Mouse (Mus musculus): Measurements from ENCODE around the gene Fam71e2. TPM values are rescaled to one million over a fixed set of nuclear protein-coding genes. Genes with fewer than 3 reads are reported as not detected.
A peak's percentile ranks its signal among the peaks of the same experiment; 100 is the strongest.
"Not testable (repeated sequence)": the region's sequence is repeated elsewhere in the genome, so short reads cannot be mapped to it uniquely, and the experiment has no call there.

Fam71e2 gene
- not detected in 2 replicates for polyA plus RNA-seq (2012; rRNA removed)

DNA sequence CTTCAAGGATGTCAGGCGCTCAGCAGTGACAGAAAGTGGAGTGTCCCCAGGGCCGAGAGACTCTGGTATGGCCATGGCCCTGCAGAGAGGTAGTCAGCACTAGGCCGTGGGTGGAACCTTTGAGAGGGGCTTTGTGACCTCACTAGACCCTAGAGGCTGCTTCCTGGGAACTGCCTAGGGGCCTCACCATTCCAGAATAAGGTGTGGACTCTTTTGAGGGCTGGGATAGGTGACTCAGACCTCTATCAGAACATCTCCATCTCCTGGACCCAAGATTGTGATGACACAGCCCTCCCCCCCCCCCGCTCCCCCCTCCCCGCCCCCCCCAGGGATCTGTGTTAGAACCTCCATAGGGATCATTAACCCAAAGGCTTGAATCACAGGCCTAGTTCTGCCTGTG lies at the start of gene Fam71e2:
Gene Fam71e2 (minus strand): TSS at position 101 of the 400 bp plus-strand sequence.
- H3K36me3 ChIP-seq (ENCODE audit: control insufficient read depth, insufficient read depth, low read length), result no peaks in the 10 kb centered on the region
- no peak within 1 kb of the TSS for H3K27ac ChIP-seq (ENCODE audit: insufficient read depth, low read length)
- peaks cover 4% of the 10 kb centered on the region for H3K27me3 ChIP-seq (ENCODE audit: control insufficient read depth, insufficient read depth, low read length)
- DNase-seq (ENCODE audit: low read depth in 1 of 2, low spot score in 2 of 2), result no peak
- no peak within 1 kb of the TSS for H3K4me3 ChIP-seq (ENCODE audit: extremely low read depth, insufficient read depth, insufficient read length)
- no peaks in the 10 kb centered on the region for H3K4me1 ChIP-seq (ENCODE audit: control insufficient read depth, insufficient read depth, insufficient read length)
- TF ChIP-seq CTCF (IDR thresholded peaks at IDR 0.05; ENCODE audit: extremely low read depth, insufficient read depth, insufficient read length, insufficient replicate concordance) (no peak), POLR2A (IDR thresholded peaks at IDR 0.05; ENCODE audit: low read depth, low read length) (no peak)
- 75% methylated on average over 5 of the region's 5 CpGs for WGBS

DNA sequence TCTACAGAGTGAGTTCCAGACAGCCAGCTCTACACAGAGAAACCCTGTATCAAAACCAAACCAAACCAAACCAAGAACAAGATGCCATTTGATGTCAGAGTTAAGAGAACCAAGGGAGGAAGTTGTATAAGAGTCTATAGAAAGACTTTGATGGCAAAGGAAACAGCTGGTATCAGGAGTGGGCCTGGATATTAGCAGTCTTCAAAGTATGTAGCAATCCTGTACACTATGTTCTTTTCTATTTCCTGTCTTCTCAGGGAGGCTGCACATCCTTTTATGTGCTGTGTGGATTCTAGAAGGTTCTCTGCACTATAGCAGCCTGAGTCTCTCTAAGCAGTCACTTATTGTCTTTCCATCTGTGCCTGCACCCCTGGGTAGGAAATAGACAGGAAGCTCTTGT lies 45.5 kb upstream of the Fam71e2 start:
- DNase-seq (ENCODE audit: low read depth in 1 of 2, low spot score in 2 of 2), result no peak
- no peaks in the 10 kb centered on the region for H3K36me3 ChIP-seq (ENCODE audit: control insufficient read depth, insufficient read depth, low read length)
- 0 out of 2 replicates have a peak overlapping the region, but pooled peaks have one; percentile 21 for H3K27ac ChIP-seq (ENCODE audit: insufficient read depth, low read length)
- no peaks in the 10 kb centered on the region for H3K27me3 ChIP-seq (ENCODE audit: control insufficient read depth, insufficient read depth, low read length)
- peaks cover 5% of the 10 kb centered on the region for H3K4me1 ChIP-seq (ENCODE audit: control insufficient read depth, insufficient read depth, insufficient read length)
- no peak overlapping the region for H3K4me3 ChIP-seq (ENCODE audit: extremely low read depth, insufficient read depth, insufficient read length)
- TF ChIP-seq CTCF (IDR thresholded peaks at IDR 0.05; ENCODE audit: extremely low read depth, insufficient read depth, insufficient read length, insufficient replicate concordance), result no peak
- no peak for TF ChIP-seq POLR2A (IDR thresholded peaks at IDR 0.05; ENCODE audit: low read depth, low read length)

DNA sequence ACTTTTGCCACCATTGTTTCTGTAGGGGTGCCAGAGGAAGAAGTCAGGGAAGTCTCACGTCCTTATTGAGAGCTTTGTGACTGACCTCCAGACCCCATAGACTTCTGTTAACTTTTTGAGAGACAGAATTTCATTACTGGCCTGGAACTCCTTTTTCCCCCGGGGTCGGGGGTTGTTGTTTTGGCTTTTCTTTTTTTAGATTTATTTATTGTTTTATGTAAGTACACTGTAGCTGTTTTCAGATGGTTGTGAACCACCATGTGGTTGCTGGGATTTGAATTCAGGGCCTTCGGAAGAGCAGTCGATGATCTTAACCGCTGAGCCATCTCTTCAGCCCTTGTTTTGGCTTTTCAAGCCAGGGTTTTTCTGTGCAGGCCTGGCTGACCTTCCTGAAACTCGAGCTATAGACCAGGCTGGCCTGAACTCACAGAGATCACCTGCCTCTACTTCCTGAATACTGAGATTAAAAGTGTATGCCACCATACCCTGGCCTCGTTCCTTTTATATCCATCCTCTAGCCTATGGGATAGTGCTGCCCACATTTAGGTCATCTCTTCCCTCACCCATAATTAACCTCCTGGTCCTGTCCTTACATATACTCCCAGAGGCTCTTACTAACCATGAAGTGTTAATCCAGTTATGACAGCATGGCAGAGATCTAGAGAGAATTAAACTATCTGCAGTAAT lies 42.1 kb upstream of the Fam71e2 start:
- no peak for DNase-seq (ENCODE audit: low read depth in 1 of 2, low spot score in 2 of 2)
- no peak for TF ChIP-seq POLR2A (IDR thresholded peaks at IDR 0.05; ENCODE audit: low read depth, low read length)
- TF ChIP-seq CTCF (IDR thresholded peaks at IDR 0.05; ENCODE audit: extremely low read depth, insufficient read depth, insufficient read length, insufficient replicate concordance), result no peak
- Histone ChIP-seq H3K27me3 (ENCODE audit: control insufficient read depth, insufficient read depth, low read length) (no peaks in the 10 kb centered on the region), H3K27ac (ENCODE audit: insufficient read depth, low read length) (peak overlapping the region; percentile 92), H3K4me3 (ENCODE audit: extremely low read depth, insufficient read depth, insufficient read length) (peak overlapping the region; percentile 77), H3K4me1 (ENCODE audit: control insufficient read depth, insufficient read depth, insufficient read length) (peaks cover 8% of the 10 kb centered on the region), H3K36me3 (ENCODE audit: control insufficient read depth, insufficient read depth, low read length) (peaks cover 14% of the 10 kb centered on the region)
- WGBS, result 18% methylated on average over 8 of the region's 8 CpGs

DNA sequence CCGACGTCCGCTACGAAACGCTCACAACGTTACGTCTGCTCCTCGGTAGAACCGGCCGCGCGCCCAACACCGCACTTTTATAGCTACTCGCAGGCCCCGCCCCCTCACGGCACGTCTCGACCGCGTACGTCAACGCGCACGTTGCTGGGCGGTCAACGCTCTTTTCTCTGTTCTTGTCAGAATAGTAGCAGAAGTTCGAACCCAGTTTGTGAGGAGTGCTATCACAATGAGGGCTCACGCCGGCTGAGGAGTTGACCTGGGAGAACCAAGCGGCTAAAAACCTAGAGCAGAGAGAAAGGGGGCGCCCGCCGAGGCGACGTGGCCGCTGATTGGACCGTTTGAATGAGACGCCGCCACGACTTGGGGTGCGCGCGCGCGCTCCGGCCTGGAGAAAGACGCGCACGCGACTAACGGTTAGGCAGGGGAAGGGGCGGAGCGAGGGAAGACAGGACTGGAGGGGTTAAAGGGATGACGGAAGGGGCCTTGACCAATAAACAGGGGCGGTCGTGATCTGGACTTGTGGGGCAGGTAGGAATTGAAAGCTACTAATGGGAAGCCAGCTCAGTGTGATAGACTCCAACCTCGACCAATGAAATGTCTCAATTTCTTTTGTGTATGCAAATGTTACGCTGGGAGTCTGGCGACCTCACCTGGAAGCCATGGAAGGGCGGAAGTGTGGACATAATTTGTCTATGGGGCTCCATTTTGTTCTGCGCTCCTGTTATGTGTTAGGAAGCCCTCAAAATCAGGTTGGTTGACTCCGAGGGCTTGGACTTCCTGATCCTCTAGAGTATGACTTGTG lies 41.4 kb upstream of the Fam71e2 start, which contains the start of gene Ube2s:
Gene Ube2s (minus strand): TSS at position 288 of the 802 bp plus-strand sequence.
- Histone ChIP-seq H3K4me3 (ENCODE audit: extremely low read depth, insufficient read depth, insufficient read length) (peak within 1 kb of the TSS; percentile 77), H3K36me3 (ENCODE audit: control insufficient read depth, insufficient read depth, low read length) (peaks cover 17% of the 10 kb centered on the region), H3K27me3 (ENCODE audit: control insufficient read depth, insufficient read depth, low read length) (no peaks in the 10 kb centered on the region), H3K4me1 (ENCODE audit: control insufficient read depth, insufficient read depth, insufficient read length) (peaks cover 8% of the 10 kb centered on the region), H3K27ac (ENCODE audit: insufficient read depth, low read length) (peak within 1 kb of the TSS; percentile 92)
- TF ChIP-seq POLR2A (IDR thresholded peaks at IDR 0.05; ENCODE audit: low read depth, low read length) (peak; percentile 60), CTCF (IDR thresholded peaks at IDR 0.05; ENCODE audit: extremely low read depth, insufficient read depth, insufficient read length, insufficient replicate concordance) (no peak)
- peak; percentile 97 to 100 for DNase-seq (ENCODE audit: low read depth in 1 of 2, low spot score in 2 of 2)
- WGBS, result under 1% methylated on average over 62 of the region's 62 CpGs

DNA sequence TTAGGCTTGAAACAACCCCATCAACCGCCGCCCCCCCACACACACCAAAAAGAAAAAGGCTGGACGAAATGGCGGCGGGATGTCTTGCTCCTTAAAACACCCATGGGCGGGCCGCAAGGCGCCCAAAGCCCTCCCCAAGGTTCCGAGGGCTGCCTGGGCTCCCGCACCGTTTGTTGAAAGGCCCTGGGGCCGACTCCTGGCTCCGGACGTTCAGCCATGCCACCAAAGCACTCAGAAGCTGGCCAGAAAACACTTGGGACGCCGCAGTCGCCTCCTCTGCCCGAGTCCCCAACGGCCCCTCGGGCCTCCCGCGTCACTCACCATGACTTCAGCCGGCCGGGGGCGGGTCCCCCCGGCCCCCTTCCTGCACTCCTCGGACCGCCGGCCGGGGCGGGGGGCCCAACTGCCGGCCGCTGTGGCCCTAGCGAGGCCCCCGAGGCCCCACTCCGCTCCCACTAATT lies 40.8 kb upstream of the Fam71e2 start:
- peaks cover 22% of the 10 kb centered on the region for H3K36me3 ChIP-seq (ENCODE audit: control insufficient read depth, insufficient read depth, low read length)
- H3K27me3 ChIP-seq (ENCODE audit: control insufficient read depth, insufficient read depth, low read length), result no peaks in the 10 kb centered on the region
- H3K4me1 ChIP-seq (ENCODE audit: control insufficient read depth, insufficient read depth, insufficient read length), result peaks cover 8% of the 10 kb centered on the region
- H3K27ac ChIP-seq (ENCODE audit: insufficient read depth, low read length), result peak overlapping the region; percentile 92
- TF ChIP-seq POLR2A (IDR thresholded peaks at IDR 0.05; ENCODE audit: low read depth, low read length), result no peak
- no peak for TF ChIP-seq CTCF (IDR thresholded peaks at IDR 0.05; ENCODE audit: extremely low read depth, insufficient read depth, insufficient read length, insufficient replicate concordance)
- peak; percentile 17 to 44 for DNase-seq (ENCODE audit: low read depth in 1 of 2, low spot score in 2 of 2)
- peak overlapping the region; percentile 77 for H3K4me3 ChIP-seq (ENCODE audit: extremely low read depth, insufficient read depth, insufficient read length)
- WGBS, result 1% methylated on average over 32 of the region's 36 CpGs

DNA sequence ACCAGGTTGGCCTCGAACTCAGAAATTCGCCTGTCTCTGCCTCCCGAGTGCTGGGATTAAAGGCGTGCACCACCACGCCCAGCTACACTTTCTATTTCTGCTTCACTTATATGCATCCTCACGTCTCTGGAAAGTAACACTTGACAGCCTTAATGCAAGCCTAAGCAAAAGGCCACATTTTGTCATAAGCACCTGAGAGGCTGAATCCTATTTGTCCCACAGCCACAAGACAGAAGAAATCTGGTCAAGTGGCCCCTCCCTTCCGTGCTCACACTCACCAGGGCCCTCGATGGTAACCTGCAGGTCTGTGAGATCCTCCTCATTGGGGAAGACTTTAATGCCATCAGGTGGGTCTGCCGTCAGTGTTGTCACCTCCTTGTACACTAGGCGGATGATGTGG lies 40.0 kb upstream of the Fam71e2 start:
- not testable (repeated sequence) for H3K4me1 ChIP-seq (ENCODE audit: control insufficient read depth, insufficient read depth, insufficient read length); H3K27ac ChIP-seq (ENCODE audit: insufficient read depth, low read length); DNase-seq (ENCODE audit: low read depth in 1 of 2, low spot score in 2 of 2); H3K27me3 ChIP-seq (ENCODE audit: control insufficient read depth, insufficient read depth, low read length)
- Histone ChIP-seq H3K4me3 (ENCODE audit: extremely low read depth, insufficient read depth, insufficient read length) (peak overlapping the region; percentile 77; the same call in 1 of the 2 replicates), H3K36me3 (ENCODE audit: control insufficient read depth, insufficient read depth, low read length) (peaks cover 23% of the 10 kb centered on the region)
- WGBS, result 28% methylated on average over 10 of the region's 10 CpGs
